In genomic region chr4:62634840-62635239, GRCm38 (mm10) we compare ENCODE assay signal across 20 mouse cellular contexts.
DNase-seq lines count a peak whose midpoint lies in the region; ATAC-seq and TF ChIP-seq lines count a peak whose summit lies in the region.
"Had no signal": no experiment of that assay in that cellular context is flagged by ENCODE, and none has a peak within 500 bp of the region (broad histone marks: within the 10 kb centered on the region; RNA-seq: fewer than 3 reads in every experiment).

No protein-coding gene starts in this region.

- TF ChIP-seq EP300 in liver, postnatal 0 days (IDR thresholded peaks at IDR 0.05; ENCODE audit: low read depth), result no peak

- peaks cover 33% of the 10 kb centered on the region for H3K4me1 ChIP-seq in kidney, embryonic 15.5 days
- peaks cover 5% of the 10 kb centered on the region for H3K4me1 ChIP-seq in bone marrow, adult 2 months (ENCODE audit: control insufficient read depth, insufficient read depth, low read length)
- peaks cover 13% of the 10 kb centered on the region for H3K4me1 ChIP-seq in liver, postnatal 0 days (ENCODE audit: insufficient read depth)

- H3K27ac ChIP-seq in gastrocnemius, adult 2 months, result peak overlapping the region; percentile 9; the same call in 1 of the 2 replicates
- H3K27ac ChIP-seq in kidney, embryonic 15.5 days, result peak overlapping the region; percentile 45; the same call in 1 of the 2 replicates
- no peak overlapping the region for H3K27ac ChIP-seq in bone marrow, adult 2 months (ENCODE audit: control insufficient read depth, insufficient read depth, low read depth, low read length, poor library complexity)
- H3K27ac ChIP-seq in liver, postnatal 0 days (ENCODE audit: low read depth), result 0 out of 2 replicates have a peak overlapping the region, but pooled peaks have one; percentile 34
- H3K27ac ChIP-seq: embryonic facial prominence, embryonic 15.5 days; forebrain, embryonic 13.5 days; lung, embryonic 15.5 days; midbrain, embryonic 12.5 days; neural tube, embryonic 15.5 days had no signal

- no peak for DNase-seq in gastrocnemius, adult 2 months
- DNase-seq in gastrocnemius, adult 18-20 months (ENCODE audit: low spot score), result no peak
- no peak for DNase-seq in kidney, adult 18-20 months
- no peak for DNase-seq in liver, postnatal 0 days
- no peak for DNase-seq in urinary bladder, postnatal 25 days (ENCODE audit: low spot score)
- DNase-seq in layer of hippocampus, adult 11-12 months (ENCODE audit: low spot score), result no peak
- DNase-seq: adrenal gland, adult 8-10 months; cerebellum, adult 11 months; cerebellum, postnatal 14 days; embryo, embryonic 11 days; gastrocnemius, postnatal 36 days; kidney, adult 2 months; layer of hippocampus, postnatal 36 days had no signal

- no peak overlapping the region for H3K4me3 ChIP-seq in gastrocnemius, adult 2 months
- no peak overlapping the region for H3K4me3 ChIP-seq in kidney, embryonic 15.5 days (replicated peaks)
- peak overlapping the region; percentile 30 for H3K4me3 ChIP-seq in bone marrow, adult 2 months (replicated peaks; ENCODE audit: control insufficient read depth, low read depth, low read length)
- H3K4me3 ChIP-seq in liver, postnatal 0 days (ENCODE audit: low read depth, low read length), result no peak overlapping the region
- H3K4me3 ChIP-seq: embryonic facial prominence, embryonic 15.5 days; forebrain, embryonic 13.5 days; lung, embryonic 15.5 days; midbrain, embryonic 12.5 days; neural tube, embryonic 15.5 days had no signal

- H3K36me3 ChIP-seq in kidney, embryonic 15.5 days, result peaks cover 32% of the 10 kb centered on the region
- no peaks in the 10 kb centered on the region for H3K36me3 ChIP-seq in liver, postnatal 0 days (replicated peaks; ENCODE audit: insufficient read depth, low read length)
- H3K36me3 ChIP-seq: embryonic facial prominence, embryonic 15.5 days; neural tube, embryonic 15.5 days had no signal

- TF ChIP-seq POLR2A in bone marrow, adult 2 months (IDR thresholded peaks at IDR 0.05; ENCODE audit: borderline replicate concordance, control insufficient read depth, low read depth, low read length), result no peak

- no peak for ATAC-seq in kidney, embryonic 15.5 days (replicated peaks; ENCODE audit: low FRiP score)
- peak; percentile 51 for ATAC-seq in liver, postnatal 0 days
- ATAC-seq: forebrain, embryonic 13.5 days had no signal

- H3K9me3 ChIP-seq in kidney, embryonic 15.5 days (replicated peaks), result no peaks in the 10 kb centered on the region
- no peaks in the 10 kb centered on the region for H3K9me3 ChIP-seq in liver, postnatal 0 days (ENCODE audit: low read length)
- H3K9me3 ChIP-seq: embryonic facial prominence, embryonic 15.5 days; forebrain, embryonic 13.5 days; lung, embryonic 15.5 days; midbrain, embryonic 12.5 days; neural tube, embryonic 15.5 days had no signal

- H3K9ac ChIP-seq in kidney, embryonic 15.5 days, result no peak overlapping the region
- H3K9ac ChIP-seq in liver, postnatal 0 days (replicated peaks), result no peak overlapping the region
- H3K9ac ChIP-seq: embryonic facial prominence, embryonic 15.5 days; forebrain, embryonic 13.5 days; lung, embryonic 15.5 days; midbrain, embryonic 12.5 days; neural tube, embryonic 15.5 days had no signal

- H3K4me2 ChIP-seq in kidney, embryonic 15.5 days, result no peak overlapping the region
- H3K4me2 ChIP-seq in liver, postnatal 0 days (ENCODE audit: low read depth, low read length), result 0 out of 2 replicates have a peak overlapping the region, but pooled peaks have one; percentile 22
- H3K4me2 ChIP-seq: embryonic facial prominence, embryonic 15.5 days; forebrain, embryonic 13.5 days; lung, embryonic 15.5 days; midbrain, embryonic 12.5 days; neural tube, embryonic 15.5 days had no signal

- 61% methylated on average over 2 of the region's 2 CpGs for WGBS in kidney, embryonic 15.5 days
- 83% methylated on average over 2 of the region's 2 CpGs for WGBS in bone marrow, adult 2 months
- 56% methylated on average over 2 of the region's 2 CpGs for WGBS in liver, postnatal 0 days (ENCODE audit: insufficient replicate concordance)

- H3K27me3 ChIP-seq in kidney, embryonic 15.5 days, result no peaks in the 10 kb centered on the region
- H3K27me3 ChIP-seq in liver, postnatal 0 days (ENCODE audit: insufficient read depth, low read length), result no peaks in the 10 kb centered on the region
- H3K27me3 ChIP-seq: embryonic facial prominence, embryonic 15.5 days; forebrain, embryonic 13.5 days; lung, embryonic 15.5 days; midbrain, embryonic 12.5 days; neural tube, embryonic 15.5 days had no signal

- TF ChIP-seq CTCF in gastrocnemius, adult 2 months (IDR thresholded peaks at IDR 0.05), result no peak
- TF ChIP-seq CTCF in bone marrow, adult 2 months (IDR thresholded peaks at IDR 0.05; ENCODE audit: control insufficient read depth, insufficient read depth, low read length), result no peak
- TF ChIP-seq CTCF in liver, postnatal 0 days (IDR thresholded peaks at IDR 0.05; ENCODE audit: low read depth), result no peak

- intact Hi-C loops in gastrocnemius, adult 2 months (cut with DNase I), result no loop called here
